Mouse (Mus musculus) CH12.LX (cell line): Measurements from ENCODE around the gene Lin28a.

Source experiments
- CTCF ChIP-seq, 2 experiments: IDR thresholded peaks in 1 of 2; conservative IDR thresholded peaks in 1 of 2; 2 replicates each; pipeline ENCODE4 v1.5.1; 2011 to 2012; ENCODE audit warnings: low read depth in 2 of 2, low read length in 2 of 2, improper control_type of control experiment in 1 of 2, inconsistent platforms in 1 of 2, mild to moderate bottlenecking in 1 of 2, moderate library complexity in 1 of 2
- E2F4 ChIP-seq: IDR thresholded peaks from 2 replicates; pipeline ENCODE4 v1.6.1; 2011; ENCODE audit warnings: low read depth, low read length, improper control_type of control experiment; ENCODE audit not compliant: insufficient replicate concordance
- IRF4 ChIP-seq: IDR thresholded peaks from 2 replicates; pipeline ENCODE4 v1.6.1; 2014; ENCODE audit warnings: low read depth, mild to moderate bottlenecking, inconsistent platforms, low read length, improper control_type of control experiment
- NELFE ChIP-seq: IDR thresholded peaks from 2 replicates; pipeline ENCODE4 v1.6.1; 2011; ENCODE audit warnings: low read depth, low read length, improper control_type of control experiment
- NRF1 ChIP-seq: IDR thresholded peaks from 2 replicates; pipeline ENCODE4 v1.6.1; 2014; ENCODE audit warnings: low read depth, mild to moderate bottlenecking, inconsistent platforms, low read length, improper control_type of control experiment, moderate library complexity
- POLR2A ChIP-seq: IDR thresholded peaks from 2 replicates; pipeline ENCODE4 v1.6.1; 2011; ENCODE audit warnings: low read depth, mild to moderate bottlenecking, improper control_type of control experiment, low read length
- RCOR1 ChIP-seq: conservative IDR thresholded peaks from 2 replicates; pipeline ENCODE4 v1.6.1; 2012; ENCODE audit warnings: low read depth, mild to moderate bottlenecking, inconsistent platforms, low read length, improper control_type of control experiment
- USF1 ChIP-seq: IDR thresholded peaks from 2 replicates; pipeline ENCODE4 v1.6.1; 2014; ENCODE audit warnings: low read depth, mild to moderate bottlenecking, inconsistent platforms, low read length, improper control_type of control experiment

GRCm38 (mm10) chr4:134000466-134001438 lies 17.9 kb downstream of the Lin28a start, which contains the start of gene Dhdds:
- TF ChIP-seq CTCF (conservative IDR thresholded peaks at IDR 0.05 in 1 of 2, IDR thresholded peaks at IDR 0.05 in 1 of 2; ENCODE audit: low read depth in 2 of 2, low read length in 2 of 2) (no peak), IRF4 (0 out of 2 replicates have a peak, but pooled peaks have one; percentile 11), NELFE (peak; percentile 80), POLR2A (peak; percentile 89), RCOR1 (no peak), NRF1 (0 out of 2 replicates have a peak, but pooled peaks have one; percentile 16), USF1 (no peak), E2F4 (no peak)
